Mouse (Mus musculus): Measurements from ENCODE around the gene Cdh12.
"Not testable (repeated sequence)": the region's sequence is repeated elsewhere in the genome, so short reads cannot be mapped to it uniquely, and the experiment has no call there.

Gene Cdh12

DNA sequence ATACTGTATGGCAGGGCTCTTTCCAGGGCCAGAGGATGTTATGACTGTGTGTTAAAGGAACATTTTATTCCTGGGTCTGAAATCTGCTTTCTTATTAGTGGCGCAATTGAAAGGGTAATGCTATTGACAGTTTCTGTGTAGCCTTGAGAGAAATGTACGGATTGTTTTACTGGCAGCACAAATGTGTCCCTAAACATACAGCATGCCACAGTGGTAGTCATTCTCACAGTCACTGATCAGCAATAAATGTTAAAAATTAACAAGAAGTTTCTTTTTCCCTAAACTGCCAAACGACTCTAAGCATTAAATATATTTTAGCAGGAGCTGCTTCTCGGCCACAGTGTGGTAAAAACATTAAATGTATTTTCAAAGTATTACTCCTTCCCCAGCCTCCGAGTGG is 926.4 kb downstream of the Cdh12 start:
- DNase-seq (ENCODE audit: low spot score in 2 of 2) = no peak

DNA sequence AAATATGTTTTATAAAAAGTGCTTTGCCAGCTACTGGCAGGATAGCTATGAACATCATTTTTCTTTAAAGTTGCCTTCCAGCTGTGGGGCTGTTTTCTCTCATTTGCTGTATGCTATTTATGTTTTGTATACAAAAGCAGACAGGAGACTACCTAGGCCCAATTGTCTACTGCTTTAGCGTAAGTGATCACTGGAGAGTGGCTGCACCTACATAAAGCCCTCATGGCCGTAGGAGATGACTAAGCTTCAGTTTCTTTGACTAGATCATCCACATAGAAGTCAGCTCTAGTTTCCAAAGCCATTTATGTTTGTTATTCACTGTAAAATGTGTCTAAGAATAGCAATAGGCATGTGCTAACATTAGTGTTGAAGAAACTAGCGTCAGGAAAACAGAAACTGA is 926.8 kb downstream of the Cdh12 start:
- DNase-seq (ENCODE audit: low spot score in 2 of 2) = no peak

DNA sequence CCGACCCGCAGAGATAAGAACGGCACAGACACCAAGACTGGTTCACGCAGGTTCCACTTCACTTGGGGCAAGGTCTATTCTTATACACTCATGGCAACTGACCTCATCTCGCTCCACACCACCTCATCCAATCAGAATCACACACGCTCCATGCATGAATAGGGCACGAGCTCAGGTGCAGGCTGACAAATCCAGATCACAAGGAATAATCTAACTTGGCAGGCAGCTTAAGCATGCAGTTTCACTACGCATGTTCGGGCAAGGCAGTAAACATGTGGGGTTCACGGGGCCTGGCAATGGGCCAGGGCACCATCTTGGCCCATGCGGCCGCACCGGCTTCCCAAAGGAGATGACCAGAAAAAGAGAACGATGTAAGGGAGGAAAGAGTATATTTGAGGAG is 942.4 kb downstream of the Cdh12 start:
- not testable (repeated sequence) for DNase-seq (ENCODE audit: low spot score in 2 of 2)

DNA sequence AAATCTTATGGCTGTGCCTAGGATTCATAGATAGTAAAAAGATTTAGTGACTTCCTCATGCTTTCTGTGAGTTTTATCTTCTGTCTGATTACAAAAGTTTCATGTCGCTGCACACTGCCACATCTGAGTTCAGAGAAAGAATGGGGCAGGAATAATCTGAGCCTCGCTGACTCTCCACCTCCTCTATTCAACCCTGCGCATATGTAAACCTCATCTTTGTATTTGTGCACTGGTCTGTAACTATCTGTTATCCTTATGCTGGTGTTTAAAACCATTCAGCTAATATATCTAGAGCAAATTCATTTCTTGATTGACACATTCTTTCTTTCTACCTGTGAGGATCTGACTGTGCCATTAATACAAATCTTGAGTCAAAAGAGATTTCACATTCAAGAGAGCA is 944.0 kb downstream of the Cdh12 start:
- DNase-seq (ENCODE audit: low spot score in 2 of 2) = no peak

DNA sequence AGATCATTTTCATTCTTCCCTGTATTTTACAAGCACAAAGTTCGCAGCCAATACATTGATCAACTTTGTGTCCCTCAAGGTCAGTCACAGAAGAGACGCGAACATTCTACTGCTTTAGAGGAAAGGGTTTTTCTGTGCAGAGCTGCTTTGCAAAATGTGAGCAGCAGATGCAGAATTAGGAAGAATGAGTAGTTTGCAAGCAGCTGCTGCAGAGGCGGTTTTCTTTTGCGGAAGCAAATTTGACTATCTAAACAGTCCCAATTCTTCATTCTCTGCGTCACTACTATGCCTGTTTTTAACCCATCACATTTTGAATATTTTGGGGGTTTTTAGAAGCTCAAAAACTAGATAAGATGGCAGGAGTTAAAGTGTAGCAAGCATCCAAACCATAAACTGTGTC is 956.1 kb downstream of the Cdh12 start:
- no peak for DNase-seq (ENCODE audit: low spot score in 2 of 2)

DNA sequence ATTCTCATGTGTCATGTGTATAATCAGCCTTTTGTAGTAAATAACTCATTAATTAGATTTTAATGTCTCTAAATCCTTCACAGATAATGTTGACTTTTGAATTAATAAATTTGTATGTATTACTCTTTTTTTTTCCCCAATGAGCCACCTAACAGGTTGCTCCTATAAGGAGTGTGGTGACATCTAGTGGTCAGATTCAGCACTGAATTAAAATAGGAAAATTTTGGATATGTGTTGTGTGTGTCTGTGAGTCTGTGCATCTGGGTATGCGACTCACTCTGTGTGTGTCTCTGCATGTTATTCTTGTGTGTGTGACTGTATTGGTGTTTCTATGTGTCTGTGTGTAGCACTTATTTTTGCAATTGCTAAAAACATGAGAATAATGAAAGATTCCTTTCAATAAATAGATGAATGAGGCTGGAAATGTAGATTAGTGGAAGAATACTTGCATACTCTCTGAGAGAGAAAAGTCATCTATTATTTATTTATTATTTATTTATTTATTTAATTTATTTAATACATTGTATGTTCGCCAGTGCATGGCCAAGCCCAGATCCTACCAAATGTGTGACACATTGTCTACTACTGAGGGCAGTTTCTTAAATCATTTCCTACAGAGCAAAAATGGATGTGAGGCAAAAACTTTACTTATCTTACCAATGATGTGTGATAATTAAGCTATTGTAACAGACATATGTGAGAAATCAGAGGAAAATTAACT is 958.4 kb downstream of the Cdh12 start:
- no peak for DNase-seq (ENCODE audit: low spot score in 2 of 2)

DNA sequence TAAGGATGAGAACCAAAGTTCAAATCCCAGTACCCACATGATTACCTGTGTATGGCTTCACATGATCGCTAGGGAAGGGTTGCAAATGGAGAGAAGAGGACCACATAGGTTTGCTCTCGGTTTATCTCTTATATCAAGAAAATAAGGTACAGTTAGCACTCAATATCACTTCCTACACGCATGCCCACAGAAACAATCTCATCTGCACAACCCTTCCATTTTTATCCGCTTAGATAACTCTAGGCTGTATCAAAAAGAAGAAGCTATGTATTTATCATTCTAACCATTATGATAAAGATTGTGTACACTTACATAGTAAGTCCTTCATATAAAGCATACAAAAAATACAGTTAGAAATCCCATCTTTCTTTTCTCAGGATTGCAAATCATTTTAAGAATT is 988.3 kb downstream of the Cdh12 start:
- DNase-seq (ENCODE audit: low spot score in 2 of 2) = no peak

DNA sequence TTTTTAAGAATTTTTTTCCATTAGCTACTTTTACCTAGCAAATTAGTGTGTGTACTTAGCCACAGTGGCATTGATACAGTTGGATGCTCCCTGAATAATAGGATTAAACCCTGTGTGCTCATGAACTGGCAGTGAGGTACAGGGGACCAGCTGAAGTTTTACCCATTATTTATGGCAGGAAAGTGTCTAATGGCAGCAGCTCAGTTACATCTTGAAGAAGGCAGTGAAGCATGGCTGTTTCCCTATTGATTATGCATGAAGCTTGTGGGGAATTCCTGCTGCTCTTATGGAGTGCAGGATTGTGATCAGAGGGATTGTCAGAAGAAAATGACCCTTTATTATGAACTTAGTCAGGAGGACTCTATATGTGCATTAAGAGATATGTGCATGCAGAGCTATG is 988.9 kb downstream of the Cdh12 start:
- no peak for DNase-seq (ENCODE audit: low spot score in 2 of 2)

DNA sequence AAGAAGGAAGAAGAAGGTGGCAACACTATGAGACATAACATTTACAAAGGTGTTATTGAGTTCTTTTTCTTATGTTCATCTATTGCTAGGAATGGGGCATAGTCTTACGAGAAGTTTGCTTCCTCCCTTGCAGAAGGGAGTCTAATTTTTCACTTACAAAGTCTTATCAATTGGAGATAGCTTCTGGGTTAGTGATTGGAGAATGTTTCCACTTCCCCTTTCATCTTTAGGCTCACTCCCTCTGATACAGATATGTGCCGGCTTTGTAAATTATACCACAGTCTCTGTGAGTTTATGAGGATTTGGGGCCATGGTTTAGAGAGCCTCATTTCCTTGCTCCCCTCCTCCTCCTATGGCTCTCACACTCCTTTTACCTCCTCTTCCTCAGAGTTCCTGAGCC is 1009.0 kb downstream of the Cdh12 start:
- DNase-seq (ENCODE audit: low spot score in 2 of 2) = no peak

DNA sequence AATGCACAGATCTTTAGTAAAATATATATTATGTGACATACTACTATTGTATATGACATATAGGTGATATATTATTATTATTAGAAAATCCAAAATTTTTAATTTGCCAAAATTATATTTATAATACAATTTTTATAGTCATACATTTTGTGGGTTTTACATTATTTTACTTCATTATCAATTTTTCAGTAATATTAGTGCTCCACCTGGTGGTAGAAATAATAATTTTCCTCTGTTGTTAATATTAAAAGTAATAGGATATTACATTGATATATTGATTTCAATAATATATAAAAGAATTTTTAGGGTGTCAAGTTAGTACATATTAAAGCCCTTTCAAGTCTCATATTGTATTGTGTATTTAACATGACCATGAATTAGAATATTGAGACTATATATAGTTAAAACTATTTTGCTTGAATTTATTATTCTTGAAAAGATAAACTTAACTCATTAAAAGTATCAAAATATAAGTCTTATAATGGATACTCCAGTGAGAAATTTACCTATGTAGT is 1070.3 kb downstream of the Cdh12 start:
- no peak for DNase-seq (ENCODE audit: low spot score in 2 of 2)

DNA sequence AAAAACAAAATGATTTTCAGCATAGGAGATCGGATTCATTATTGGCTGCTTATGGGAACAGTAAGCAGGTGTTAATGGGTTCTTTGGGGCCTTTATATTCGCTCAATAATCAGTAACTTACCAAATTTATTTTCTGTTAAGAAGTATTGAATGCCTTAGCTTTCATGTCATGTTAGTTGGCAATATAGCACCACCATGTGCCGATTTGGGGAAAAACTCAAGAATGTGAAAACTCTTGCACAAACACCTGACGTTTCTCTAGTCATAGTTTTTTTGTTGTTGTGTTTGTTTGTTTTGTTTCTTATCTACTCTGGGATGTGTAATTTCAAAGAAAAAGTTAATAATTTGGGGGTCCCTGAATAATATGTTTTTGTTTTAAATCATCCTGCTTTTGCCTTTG is 1081.7 kb downstream of the Cdh12 start:
- no peak for DNase-seq (ENCODE audit: low spot score in 2 of 2)

DNA sequence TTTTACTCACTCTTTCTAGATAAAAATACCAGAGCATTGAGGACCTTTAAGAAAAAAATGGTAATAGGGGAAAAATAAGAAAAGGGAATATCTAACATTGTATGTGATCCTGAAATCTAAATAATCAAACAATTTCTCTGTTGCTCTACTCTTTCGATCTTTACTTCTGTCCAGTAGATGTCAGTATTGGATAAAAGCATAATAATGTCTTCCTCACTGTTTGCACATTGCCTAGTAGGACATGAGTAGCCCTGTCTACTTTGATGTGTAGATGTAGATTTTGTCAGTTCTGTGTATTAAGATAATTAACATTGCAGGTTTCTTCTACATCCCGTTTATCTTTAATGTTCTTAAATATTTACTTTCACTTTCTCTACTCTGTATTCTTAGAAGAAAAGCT is 1087.8 kb downstream of the Cdh12 start:
- no peak for DNase-seq (ENCODE audit: low spot score in 2 of 2)

DNA sequence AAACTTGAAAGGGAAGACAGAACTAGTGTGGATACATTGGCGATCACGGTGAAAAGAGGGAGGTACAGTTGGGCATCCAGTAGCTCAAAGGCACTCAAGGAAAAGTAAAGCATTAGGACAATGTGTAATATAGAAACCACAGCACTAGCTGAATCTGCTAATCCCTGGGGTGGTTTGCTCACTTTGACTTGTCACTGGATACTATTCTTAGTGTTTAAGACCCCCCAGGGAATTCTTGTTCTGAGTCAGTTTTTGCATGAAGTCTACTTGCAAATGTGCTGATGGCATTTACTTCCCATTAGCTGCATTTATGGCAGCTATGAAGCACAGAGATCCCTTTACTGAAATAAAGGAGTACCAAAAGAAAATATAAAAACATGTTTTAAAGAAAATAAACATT is 1095.7 kb downstream of the Cdh12 start:
- no peak for DNase-seq (ENCODE audit: low spot score in 2 of 2)

DNA sequence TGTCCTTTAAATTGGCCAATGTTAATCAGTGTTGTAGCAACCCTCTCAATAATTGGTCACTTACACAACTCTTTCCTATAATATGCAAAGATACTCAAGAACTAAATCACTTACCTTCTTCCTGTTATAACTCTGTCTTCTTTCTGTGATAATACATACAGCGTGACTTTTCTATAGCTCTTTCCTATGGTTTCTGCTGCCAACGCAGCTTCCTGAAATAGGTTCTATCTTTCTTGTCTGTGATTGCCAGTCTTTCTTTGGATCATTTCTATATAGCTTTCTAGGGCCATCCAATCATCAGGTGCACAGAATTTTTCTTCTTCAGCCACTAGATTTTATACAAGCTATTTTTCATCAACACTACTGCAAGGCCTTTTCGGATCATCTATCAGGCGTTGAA is 1106.9 kb downstream of the Cdh12 start:
- no peak for DNase-seq (ENCODE audit: low spot score in 2 of 2)

DNA sequence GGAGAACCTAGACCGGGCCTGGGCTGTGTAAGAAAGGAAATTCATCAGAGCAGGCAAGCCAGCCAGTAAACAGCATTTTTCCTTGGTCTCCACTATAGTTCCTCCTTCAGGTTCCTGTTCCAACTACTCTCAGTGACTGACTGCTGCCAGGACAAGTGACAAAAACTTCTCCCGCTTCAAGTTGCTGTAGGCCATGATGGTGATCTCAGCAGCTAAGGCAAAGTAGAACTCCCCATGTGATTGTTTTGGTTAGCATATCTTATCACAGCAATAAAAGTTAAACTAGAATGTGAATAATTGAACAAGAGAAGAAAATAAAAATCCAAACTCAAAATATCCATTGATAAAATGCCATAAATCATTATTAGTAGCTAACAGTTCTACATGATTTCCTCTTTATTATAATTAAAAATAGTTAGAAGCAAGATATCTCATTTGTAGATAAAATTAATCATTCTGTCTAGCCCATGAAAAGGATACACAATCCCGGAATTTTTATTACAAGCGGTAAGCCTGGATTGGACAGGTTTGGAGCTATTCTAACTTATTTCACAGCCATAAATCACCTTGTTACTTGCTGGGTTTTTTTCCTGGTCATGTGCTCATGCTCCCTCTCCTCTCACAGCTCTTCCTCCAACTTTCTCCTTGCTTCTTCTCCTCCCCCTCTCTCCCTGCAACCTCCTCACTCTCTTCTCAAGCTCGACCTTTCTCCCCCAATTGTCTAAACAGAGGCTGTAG is 1117.4 kb downstream of the Cdh12 start:
- no peak for DNase-seq (ENCODE audit: low spot score in 2 of 2)

DNA sequence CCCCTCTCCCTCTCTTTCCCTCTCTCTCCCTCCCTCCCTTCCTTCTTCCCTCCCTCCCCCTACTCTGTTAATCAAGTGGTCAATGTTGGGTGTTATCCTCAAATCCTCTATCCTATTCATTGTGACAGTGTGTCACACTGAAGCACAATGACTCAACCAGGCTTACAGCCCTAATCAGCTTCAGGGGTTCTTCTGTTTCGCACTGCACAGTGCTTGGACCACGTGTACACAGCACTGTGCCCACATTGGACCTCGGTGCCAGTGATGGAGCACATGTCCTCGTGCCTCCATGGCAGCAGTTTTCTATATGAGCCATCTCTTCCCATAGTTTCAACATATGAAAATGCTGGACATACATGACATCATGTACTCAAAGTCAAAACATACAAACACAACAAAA is 1155.4 kb downstream of the Cdh12 start:
- no peak for DNase-seq (ENCODE audit: low spot score in 2 of 2)
